Mouse (Mus musculus) heart, embryonic 13.5 days (tissue): ENCODE measurements around the gene Rbfox3. TPM values are rescaled to one million over a fixed set of nuclear protein-coding genes. Genes with fewer than 3 reads are reported as not detected.

Experiments
- ATAC-seq: fragments of 200-750 bp; cut with Nextera tagmentation; 2 replicates; pipeline ENCODE4 v1.8.0; 2017; ENCODE audit warnings: moderate TSS enrichment; ENCODE audit not compliant: insufficient number of reproducible peaks, low FRiP score, low TSS enrichment; ENCODE audit errors: extremely low read depth
- H3K27ac ChIP-seq: fragments of 300-500 bp; sonication (generic); replicated peaks from 2 replicates; pipeline ENCODE4 v1.5.1; 2015; ENCODE audit warnings: moderate library complexity, mild to moderate bottlenecking, inconsistent platforms
- H3K27me3 ChIP-seq: fragments of 300-500 bp; sonication (generic); replicated peaks from 2 replicates; pipeline ENCODE4 v1.6.1; 2015; ENCODE audit warnings: mild to moderate bottlenecking, inconsistent platforms
- H3K36me3 ChIP-seq: fragments of 300-500 bp; sonication (generic); 2 replicates; pipeline ENCODE4 v1.6.1; 2015; ENCODE audit warnings: mild to moderate bottlenecking, inconsistent platforms
- H3K4me1 ChIP-seq: fragments of 300-500 bp; sonication (generic); 2 replicates; pipeline ENCODE4 v1.6.1; 2015; ENCODE audit warnings: inconsistent platforms
- H3K4me2 ChIP-seq: fragments of 300-500 bp; sonication (generic); 2 replicates; pipeline ENCODE4 v1.6.1; 2015; ENCODE audit warnings: inconsistent platforms, mild to moderate bottlenecking, moderate library complexity
- H3K4me3 ChIP-seq: fragments of 300-500 bp; sonication (generic); 2 replicates; pipeline ENCODE4 v1.5.1; 2015; ENCODE audit warnings: moderate library complexity, mild to moderate bottlenecking, inconsistent platforms
- H3K9ac ChIP-seq: fragments of 300-500 bp; sonication (generic); 2 replicates; pipeline ENCODE4 v1.6.1; 2015; ENCODE audit warnings: inconsistent platforms, mild to moderate bottlenecking, moderate library complexity
- H3K9me3 ChIP-seq: fragments of 300-500 bp; sonication (generic); 2 replicates; pipeline ENCODE4 v1.6.1; 2016; ENCODE audit warnings: inconsistent platforms
- WGBS: fragments of 180-500 bp; shearing (Covaris S2); methylation state at CpG from one replicate; pipeline ENCODE4 v1.1.7; 2015; ENCODE audit warnings: mixed read lengths; 5-methylcytosine and 5-hydroxymethylcytosine counted together
- polyA plus RNA-seq: library from polyadenylated mRNA; unstranded; fragments of >200 nt; fragmentation: Nextera tagmentation; extraction: Ambion mirVana; gene quantifications from 2 replicates; pipeline ENCODE4 v1.2.1, GENCODE M21; 2015

Rbfox3 gene
- polyA plus RNA-seq, 1 experiment from 2014 or later = 0.13 TPM

GRCm38 (mm10) chr11:118659305-118659704, 252.1 kb downstream of the Rbfox3 start:
- 13% methylated on average over 10 of the region's 10 CpGs for WGBS
- no peak for ATAC-seq
- H3K36me3 ChIP-seq = no peaks in the 10 kb centered on the region
- H3K4me2 ChIP-seq = no peak overlapping the region
- H3K4me3 ChIP-seq = no peak overlapping the region
- peaks cover 46% of the 10 kb centered on the region for H3K27me3 ChIP-seq
- H3K9me3 ChIP-seq = no peaks in the 10 kb centered on the region
- H3K9ac ChIP-seq = no peak overlapping the region
- H3K27ac ChIP-seq = no peak overlapping the region
- H3K4me1 ChIP-seq = peaks cover 6% of the 10 kb centered on the region; the same call in 1 of the 2 replicates

GRCm38 (mm10) chr11:118655833-118656232, 255.6 kb downstream of the Rbfox3 start:
- H3K36me3 ChIP-seq = no peaks in the 10 kb centered on the region
- ATAC-seq = no peak
- no peaks in the 10 kb centered on the region for H3K4me1 ChIP-seq
- H3K4me2 ChIP-seq = no peak overlapping the region
- H3K27me3 ChIP-seq = peaks cover 69% of the 10 kb centered on the region
- WGBS = 51% methylated on average over 4 of the region's 4 CpGs
- H3K27ac ChIP-seq = no peak overlapping the region
- no peak overlapping the region for H3K9ac ChIP-seq
- no peak overlapping the region for H3K4me3 ChIP-seq
- H3K9me3 ChIP-seq = no peaks in the 10 kb centered on the region

GRCm38 (mm10) chr11:118653521-118654318, 257.7 kb downstream of the Rbfox3 start:
- H3K9ac ChIP-seq = no peak overlapping the region
- ATAC-seq = no peak
- peaks cover 58% of the 10 kb centered on the region for H3K27me3 ChIP-seq
- no peaks in the 10 kb centered on the region for H3K4me1 ChIP-seq
- no peaks in the 10 kb centered on the region for H3K36me3 ChIP-seq
- 72% methylated on average over 14 of the region's 14 CpGs for WGBS
- H3K9me3 ChIP-seq = no peaks in the 10 kb centered on the region
- H3K4me2 ChIP-seq = no peak overlapping the region
- H3K4me3 ChIP-seq = no peak overlapping the region
- no peak overlapping the region for H3K27ac ChIP-seq

GRCm38 (mm10) chr11:118652401-118653240, 258.8 kb downstream of the Rbfox3 start:
- H3K27ac ChIP-seq = no peak overlapping the region
- no peaks in the 10 kb centered on the region for H3K9me3 ChIP-seq
- peaks cover 52% of the 10 kb centered on the region; the same call in 1 of the 2 replicates for H3K27me3 ChIP-seq
- no peak overlapping the region for H3K4me2 ChIP-seq
- no peak overlapping the region for H3K4me3 ChIP-seq
- ATAC-seq = no peak
- no peaks in the 10 kb centered on the region for H3K4me1 ChIP-seq
- H3K36me3 ChIP-seq = no peaks in the 10 kb centered on the region
- H3K9ac ChIP-seq = no peak overlapping the region
- 69% methylated on average over 13 of the region's 13 CpGs for WGBS

GRCm38 (mm10) chr11:118648369-118648768, 263.0 kb downstream of the Rbfox3 start:
- H3K36me3 ChIP-seq = no peaks in the 10 kb centered on the region
- H3K27ac ChIP-seq = no peak overlapping the region
- no peak overlapping the region for H3K4me2 ChIP-seq
- peaks cover 35% of the 10 kb centered on the region; the same call in 1 of the 2 replicates for H3K27me3 ChIP-seq
- H3K9me3 ChIP-seq = no peaks in the 10 kb centered on the region
- 18% methylated on average over 5 of the region's 5 CpGs for WGBS
- no peak overlapping the region for H3K4me3 ChIP-seq
- no peak for ATAC-seq
- no peaks in the 10 kb centered on the region for H3K4me1 ChIP-seq
- H3K9ac ChIP-seq = no peak overlapping the region

- H3K36me3 ChIP-seq = no peaks in the 10 kb centered on the region
- peaks cover 24% of the 10 kb centered on the region; the same call in 1 of the 2 replicates for H3K27me3 ChIP-seq
- H3K4me1 ChIP-seq = no peaks in the 10 kb centered on the region
- H3K27ac ChIP-seq = no peak overlapping the region
- no peak overlapping the region for H3K9ac ChIP-seq
- H3K9me3 ChIP-seq = no peaks in the 10 kb centered on the region
- no peak overlapping the region for H3K4me2 ChIP-seq
- no peak for ATAC-seq
- 75% methylated on average over 3 of the region's 3 CpGs for WGBS
- H3K4me3 ChIP-seq = no peak overlapping the region
Observed at GRCm38 (mm10) chr11:118646864-118647263, 264.5 kb downstream of the Rbfox3 start.

- H3K4me3 ChIP-seq = no peak overlapping the region
- H3K27ac ChIP-seq = no peak overlapping the region
- H3K9me3 ChIP-seq = no peaks in the 10 kb centered on the region
- H3K36me3 ChIP-seq = no peaks in the 10 kb centered on the region
- no peak overlapping the region for H3K9ac ChIP-seq
- 0 out of 2 replicates have a peak, but pooled peaks cover 15% of the 10 kb centered on the region for H3K27me3 ChIP-seq
- WGBS = 67% methylated on average over 3 of the region's 3 CpGs
- no peak overlapping the region for H3K4me2 ChIP-seq
- no peak for ATAC-seq
- H3K4me1 ChIP-seq = no peaks in the 10 kb centered on the region
Observed at GRCm38 (mm10) chr11:118645158-118645557, 266.2 kb downstream of the Rbfox3 start.

- WGBS = 85% methylated on average over 4 of the region's 4 CpGs
- H3K27ac ChIP-seq = no peak overlapping the region
- no peaks in the 10 kb centered on the region for H3K4me1 ChIP-seq
- ATAC-seq = no peak
- H3K9me3 ChIP-seq = no peaks in the 10 kb centered on the region
- H3K27me3 ChIP-seq = peaks cover 8% of the 10 kb centered on the region; the same call in 1 of the 2 replicates
- no peak overlapping the region for H3K4me2 ChIP-seq
- no peaks in the 10 kb centered on the region for H3K36me3 ChIP-seq
- no peak overlapping the region for H3K4me3 ChIP-seq
- H3K9ac ChIP-seq = no peak overlapping the region
Observed at GRCm38 (mm10) chr11:118640706-118641105, 270.7 kb downstream of the Rbfox3 start.

GRCm38 (mm10) chr11:118637718-118638117, 273.7 kb downstream of the Rbfox3 start:
- WGBS = 77% methylated on average over 10 of the region's 10 CpGs
- H3K4me3 ChIP-seq = no peak overlapping the region

GRCm38 (mm10) chr11:118634647-118635046, 276.8 kb downstream of the Rbfox3 start:
- H3K9me3 ChIP-seq = no peaks in the 10 kb centered on the region
- H3K27ac ChIP-seq = no peak overlapping the region
- peaks cover 11% of the 10 kb centered on the region; the same call in 1 of the 2 replicates for H3K27me3 ChIP-seq
- no peaks in the 10 kb centered on the region for H3K4me1 ChIP-seq
- H3K9ac ChIP-seq = no peak overlapping the region
- no peak for ATAC-seq
- no peak overlapping the region for H3K4me2 ChIP-seq
- no peak overlapping the region for H3K4me3 ChIP-seq
- no peaks in the 10 kb centered on the region for H3K36me3 ChIP-seq
- 54% methylated on average over 8 of the region's 8 CpGs for WGBS

More at GRCm38 (mm10) chr11:118637718-118638117, 273.7 kb downstream of the Rbfox3 start:
- no peaks in the 10 kb centered on the region for H3K9me3 ChIP-seq
- H3K36me3 ChIP-seq = no peaks in the 10 kb centered on the region
- ATAC-seq = no peak
- H3K4me1 ChIP-seq = no peaks in the 10 kb centered on the region
- H3K27me3 ChIP-seq = peaks cover 11% of the 10 kb centered on the region; the same call in 1 of the 2 replicates
- no peak overlapping the region for H3K9ac ChIP-seq
- H3K4me2 ChIP-seq = no peak overlapping the region
- H3K27ac ChIP-seq = no peak overlapping the region

- no peak overlapping the region for H3K27ac ChIP-seq
- 54% methylated on average over 1 of the region's 1 CpGs for WGBS
- H3K4me2 ChIP-seq = no peak overlapping the region
- H3K4me3 ChIP-seq = no peak overlapping the region
- H3K9me3 ChIP-seq = no peaks in the 10 kb centered on the region
- no peak for ATAC-seq
- no peaks in the 10 kb centered on the region for H3K36me3 ChIP-seq
- H3K9ac ChIP-seq = no peak overlapping the region
- H3K27me3 ChIP-seq = peaks cover 7% of the 10 kb centered on the region; the same call in 1 of the 2 replicates
- H3K4me1 ChIP-seq = no peaks in the 10 kb centered on the region
Observed at GRCm38 (mm10) chr11:118629718-118630117, 281.7 kb downstream of the Rbfox3 start.
